Mouse (Mus musculus): ENCODE data around the gene Plk3.

Plk3 gene

GRCm38 (mm10) chr4:117120445-117121414, 13.0 kb downstream of the Plk3 start:
- in situ Hi-C loops (cut with MboI, MseI): no loop called here

GRCm38 (mm10) chr4:117120052-117120444, 13.7 kb downstream of the Plk3 start:
- in situ Hi-C loops (cut with MboI, MseI): no loop called here

GRCm38 (mm10) chr4:117119636-117120035, 14.1 kb downstream of the Plk3 start:
- in situ Hi-C loops (cut with MboI, MseI): no loop called here

- in situ Hi-C loops (cut with MboI, MseI): no loop called here
Measured at GRCm38 (mm10) chr4:117117931-117118330, 15.8 kb downstream of the Plk3 start.

- in situ Hi-C loops (cut with MboI, MseI): no loop called here
Measured at GRCm38 (mm10) chr4:117115592-117115991, 18.2 kb downstream of the Plk3 start.

GRCm38 (mm10) chr4:117113237-117113636, 20.5 kb downstream of the Plk3 start:
- in situ Hi-C loops (cut with MboI, MseI): no loop called here

- in situ Hi-C loops (cut with MboI, MseI): no loop called here
Measured at GRCm38 (mm10) chr4:117110985-117111384, 22.8 kb downstream of the Plk3 start.

- in situ Hi-C loops (cut with MboI, MseI): no loop called here
Measured at GRCm38 (mm10) chr4:117110249-117110648, 23.5 kb downstream of the Plk3 start.

GRCm38 (mm10) chr4:117109330-117109729, 24.4 kb downstream of the Plk3 start:
- in situ Hi-C loops (cut with MboI, MseI): loop anchor here in 1 of 2 experiments (10.0 kb wide), 1 partner anchor 265 kb away; no protein-coding TSS in a partner anchor

- in situ Hi-C loops (cut with MboI, MseI): loop anchor here in 1 of 2 experiments (10.0 kb wide), 1 partner anchor 264 kb away; no protein-coding TSS in a partner anchor
Measured at GRCm38 (mm10) chr4:117108524-117108849, 25.3 kb downstream of the Plk3 start.

- in situ Hi-C loops (cut with MboI, MseI): loop anchor here in 1 of 2 experiments (10.0 kb wide), 1 partner anchor 263 kb away; no protein-coding TSS in a partner anchor
Measured at GRCm38 (mm10) chr4:117107813-117108523, 25.8 kb downstream of the Plk3 start.

- in situ Hi-C loops (cut with MboI, MseI): loop anchor here in 1 of 2 experiments (10.0 kb wide), 1 partner anchor 260 kb away; no protein-coding TSS in a partner anchor
Measured at GRCm38 (mm10) chr4:117105127-117105526, 28.6 kb downstream of the Plk3 start.

GRCm38 (mm10) chr4:117104672-117105071, 29.1 kb downstream of the Plk3 start:
- in situ Hi-C loops (cut with MboI, MseI): loop anchor here in 1 of 2 experiments (10.0 kb wide), 1 partner anchor 260 kb away; no protein-coding TSS in a partner anchor

GRCm38 (mm10) chr4:117101218-117101617, 32.5 kb downstream of the Plk3 start:
- in situ Hi-C loops (cut with MboI, MseI): loop anchor here in 1 of 2 experiments (10.0 kb wide), 1 partner anchor 256 kb away; no protein-coding TSS in a partner anchor

GRCm38 (mm10) chr4:117100036-117100435, 33.7 kb downstream of the Plk3 start:
- in situ Hi-C loops (cut with MboI, MseI): loop anchor here in 1 of 2 experiments (10.0 kb wide), 1 partner anchor 255 kb away; no protein-coding TSS in a partner anchor

- in situ Hi-C loops (cut with MboI, MseI): loop anchor here in 1 of 2 experiments (5.0 kb wide), 1 partner anchor 81 kb away; the partner anchor contains the start of gene Eif2b3
Measured at GRCm38 (mm10) chr4:117098764-117099036, 35.1 kb downstream of the Plk3 start.

- in situ Hi-C loops (cut with MboI, MseI): loop anchor here in 1 of 2 experiments (5.0 kb wide), 1 partner anchor 81 kb away; the partner anchor contains the start of gene Eif2b3
Measured at GRCm38 (mm10) chr4:117097969-117098763, 35.6 kb downstream of the Plk3 start.

- in situ Hi-C loops (cut with MboI, MseI): loop anchor here in 1 of 2 experiments (5.0 kb wide), 1 partner anchor 79 kb away; the partner anchor contains the start of gene Eif2b3
Measured at GRCm38 (mm10) chr4:117096666-117097065, 37.1 kb downstream of the Plk3 start.

GRCm38 (mm10) chr4:117095551-117096452, 38.0 kb downstream of the Plk3 start, which contains the start of gene Ptch2:
TSS of gene Ptch2 (plus strand) at chr4:117096075.
- in situ Hi-C loops (cut with MboI, MseI): loop anchor here in 1 of 2 experiments (5.0 kb wide), 1 partner anchor 79 kb away; the partner anchor contains the start of gene Eif2b3

Measured in T-helper 17 cell (primary cell).